Comparison of ENCODE assay signal across 16 mouse cellular contexts in genomic region chr16:77495310-77495709, GRCm38 (mm10).
"Had no signal": no experiment of that assay in that cellular context is flagged by ENCODE, and none has a peak within 500 bp of the region (broad histone marks: within the 10 kb centered on the region; RNA-seq: fewer than 3 reads in every experiment).

No protein-coding gene starts in this region.

- H3K9me3 ChIP-seq: neural tube, embryonic 13.5 days; neural tube, embryonic 15.5 days; stomach, embryonic 15.5 days had no signal

- H3K36me3 ChIP-seq: neural tube, embryonic 13.5 days; neural tube, embryonic 15.5 days; stomach, embryonic 15.5 days had no signal

- H3K27me3 ChIP-seq: neural tube, embryonic 13.5 days; neural tube, embryonic 15.5 days; stomach, embryonic 15.5 days had no signal

- H3K4me1 ChIP-seq: stomach, embryonic 15.5 days had no signal

- H3K4me2 ChIP-seq: neural tube, embryonic 13.5 days; neural tube, embryonic 15.5 days; stomach, embryonic 15.5 days had no signal

- H3K9ac ChIP-seq: neural tube, embryonic 13.5 days; neural tube, embryonic 15.5 days; stomach, embryonic 15.5 days had no signal

- H3K4me3 ChIP-seq: neural tube, embryonic 13.5 days; neural tube, embryonic 15.5 days; stomach, embryonic 15.5 days had no signal

- DNase-seq: retina, postnatal 1 day; right cerebral cortex, adult 18-20 months; right cerebral cortex, postnatal 14 days; right cerebral cortex, postnatal 25 days; right cerebral cortex, postnatal 4 days; spleen, adult 18-20 months; thymus, adult 18-20 months; thymus, adult 2 months; thymus, postnatal 14 days; thymus, postnatal 25 days; thymus, postnatal 36 days; thymus, postnatal 4 days had no signal

- H3K27ac ChIP-seq: neural tube, embryonic 13.5 days; neural tube, embryonic 15.5 days; stomach, embryonic 15.5 days; stomach, postnatal 0 days had no signal
